Mouse (Mus musculus) megakaryocyte, adult 5-6 weeks (primary cell): ENCODE measurements around the gene Olfr272. TPM values are rescaled to one million over a fixed set of nuclear protein-coding genes. Genes with fewer than 3 reads are reported as not detected.
A peak's percentile ranks its signal among the peaks of the same experiment; 100 is the strongest.

ENCODE experiments used
- ATAC-seq: 2 replicates; pipeline ENCODE4 v1.8.0; 2016; ENCODE audit warnings: mild to moderate bottlenecking, inconsistent platforms; ENCODE audit not compliant: poor library complexity, severe bottlenecking
- total RNA-seq, 2 experiments: library from RNA; stranded (forward) in 1 of 2; stranded (reverse) in 1 of 2; fragments of 153-499, 151-499 nt in 1 of 2; fragments of 221-1000, 200-1000 nt in 1 of 2; gene quantifications; 2 replicates each; pipeline versions ENCODE4 v1.2.3 to v1.2.4; 2015 to 2017

Olfr272 gene
- total RNA-seq (2015), result not detected in 2 replicates
- total RNA-seq (2017), result not detected in 2 replicates

DNA sequence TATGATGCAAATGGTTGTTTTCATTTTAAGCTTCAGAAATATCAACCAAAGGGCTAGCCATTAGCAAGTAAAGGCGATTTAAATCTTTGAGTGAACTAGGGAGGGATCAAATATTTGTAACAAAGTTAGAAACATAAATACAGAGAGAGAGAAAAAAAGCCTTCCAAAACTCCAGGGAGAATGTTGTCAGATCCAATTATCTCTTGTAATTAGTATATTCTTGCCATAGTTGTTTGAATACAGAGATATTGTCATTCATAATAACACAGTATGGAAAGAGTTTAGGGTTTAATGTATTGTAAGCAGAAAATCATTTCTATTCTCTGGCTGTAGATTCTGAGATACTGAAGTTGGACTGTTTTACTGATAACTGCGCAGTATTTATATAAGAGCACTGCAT, at the start of gene Olfr272:
TSS of gene Olfr272 (minus strand) at position 101 of the 400 bp plus-strand sequence.
- no peak for ATAC-seq

DNA sequence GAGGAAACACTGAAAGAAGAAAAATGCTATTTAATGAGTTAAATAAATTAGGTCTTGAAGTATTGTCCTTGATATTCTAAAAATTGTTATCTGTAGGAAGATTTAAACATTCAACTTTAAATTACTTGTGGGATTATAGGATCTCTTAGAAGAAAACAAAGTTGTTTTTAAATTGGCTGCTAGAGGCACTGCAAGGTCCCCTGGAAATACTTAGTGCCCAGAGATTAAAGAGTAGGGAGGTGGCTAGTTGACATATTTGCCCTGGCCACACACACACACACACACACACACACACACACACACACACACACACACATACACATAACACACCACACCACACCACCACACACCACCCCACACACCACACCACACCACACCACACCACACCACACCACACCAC, 45.3 kb upstream of the Olfr272 start, which contains the start of gene Olfr270:
TSS of gene Olfr270 (plus strand) at position 301 of the 400 bp plus-strand sequence.
- no peak for ATAC-seq

DNA sequence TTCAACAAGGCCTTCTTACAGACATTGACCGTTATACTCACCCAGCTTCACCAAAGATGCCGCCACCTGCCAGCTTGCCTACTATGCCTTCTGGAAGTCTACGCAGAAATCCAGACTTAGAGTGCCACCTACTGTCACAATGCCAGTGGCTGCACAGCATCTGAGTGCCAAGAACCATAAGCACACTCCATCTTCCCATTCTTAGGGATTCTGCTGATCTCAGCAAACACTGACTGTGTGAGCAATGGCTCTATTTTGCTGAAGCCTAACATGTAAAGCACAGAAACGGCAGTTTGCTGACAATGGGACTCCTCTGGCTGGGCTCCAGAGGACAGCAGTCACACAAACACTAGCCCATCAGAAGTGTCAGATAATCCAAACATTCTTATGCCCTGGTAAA, 39.7 kb upstream of the Olfr272 start:
- peak; percentile 59; the same call in 1 of the 2 replicates for ATAC-seq

DNA sequence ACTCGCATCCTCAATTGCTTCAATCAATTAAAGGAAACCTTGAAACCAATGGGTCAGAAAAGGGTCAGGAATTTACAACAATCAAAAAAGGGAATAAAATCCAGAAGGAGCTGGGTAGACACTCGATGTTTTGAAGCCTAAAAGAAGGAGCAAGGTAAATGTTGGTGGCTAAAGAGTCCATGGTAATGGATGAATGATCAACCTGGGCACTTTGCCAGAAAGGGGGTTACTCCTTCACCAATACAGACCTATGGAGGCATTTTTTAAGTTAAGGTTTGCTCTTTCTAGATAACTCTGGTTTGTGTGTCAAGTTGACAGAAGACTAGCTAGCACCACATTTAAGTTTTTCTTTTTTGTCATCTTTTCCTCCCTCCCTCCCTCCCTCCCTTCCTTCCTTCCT, 30.0 kb upstream of the Olfr272 start:
- ATAC-seq, result no peak

DNA sequence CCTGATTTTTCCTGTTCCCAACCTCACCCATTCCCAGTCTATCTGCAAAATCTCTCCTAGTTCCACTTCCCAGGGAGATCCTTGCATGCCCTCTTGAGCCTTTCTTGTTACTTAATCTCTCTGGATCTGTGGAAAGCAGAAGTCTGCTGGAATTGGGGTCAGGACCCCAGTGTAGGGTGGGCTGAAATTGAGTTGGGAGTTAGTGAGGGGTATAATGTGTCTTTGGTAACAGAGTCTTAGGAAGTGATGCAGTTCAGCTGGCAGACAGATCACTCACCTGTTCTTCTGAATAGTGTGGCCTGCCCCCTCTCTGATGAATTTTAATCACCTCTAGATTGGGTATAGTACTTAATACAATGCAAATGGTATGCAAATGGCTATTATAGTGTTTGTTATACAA, 27.7 kb upstream of the Olfr272 start:
- no peak for ATAC-seq

DNA sequence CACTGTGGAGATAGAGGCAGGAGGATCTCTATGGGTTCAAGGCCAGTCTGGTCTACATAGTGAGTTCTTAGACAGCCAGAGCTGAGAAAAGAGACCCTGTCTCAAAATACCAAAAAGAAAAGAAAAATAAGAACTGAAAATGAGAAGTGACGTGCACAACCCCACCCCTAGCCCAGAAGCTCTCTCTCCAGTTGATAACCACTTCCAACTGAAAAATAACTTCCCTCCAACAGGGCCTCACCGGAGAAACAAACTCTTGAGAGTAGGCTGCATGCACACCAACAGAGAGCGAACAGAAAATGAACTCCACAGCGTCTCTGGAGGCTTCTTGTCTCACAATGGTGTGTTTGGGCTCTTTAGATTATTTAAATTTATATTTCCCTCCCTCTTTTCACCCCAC, 11.5 kb upstream of the Olfr272 start:
- peak; percentile 43; the same call in 1 of the 2 replicates for ATAC-seq

DNA sequence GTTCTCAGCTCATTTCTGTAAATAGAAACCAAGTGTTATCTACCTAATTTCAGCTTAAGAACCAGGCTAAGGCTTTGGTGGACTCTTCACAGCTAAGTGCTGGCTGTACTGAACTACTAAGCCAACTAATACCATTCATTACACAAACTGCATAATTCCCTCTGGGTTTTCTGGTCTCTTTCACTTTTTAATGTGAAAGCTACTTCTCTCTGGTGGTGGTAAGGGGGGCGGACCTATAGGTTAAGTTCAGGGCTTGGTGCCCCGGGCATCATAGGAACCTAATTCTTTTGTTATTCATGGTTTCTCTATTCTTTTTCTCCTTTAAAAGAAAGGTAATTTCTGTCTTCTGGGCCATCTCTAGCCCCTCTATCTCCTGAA, 1.7 kb downstream of the Olfr272 start:
- ATAC-seq, result peak; percentile 48

DNA sequence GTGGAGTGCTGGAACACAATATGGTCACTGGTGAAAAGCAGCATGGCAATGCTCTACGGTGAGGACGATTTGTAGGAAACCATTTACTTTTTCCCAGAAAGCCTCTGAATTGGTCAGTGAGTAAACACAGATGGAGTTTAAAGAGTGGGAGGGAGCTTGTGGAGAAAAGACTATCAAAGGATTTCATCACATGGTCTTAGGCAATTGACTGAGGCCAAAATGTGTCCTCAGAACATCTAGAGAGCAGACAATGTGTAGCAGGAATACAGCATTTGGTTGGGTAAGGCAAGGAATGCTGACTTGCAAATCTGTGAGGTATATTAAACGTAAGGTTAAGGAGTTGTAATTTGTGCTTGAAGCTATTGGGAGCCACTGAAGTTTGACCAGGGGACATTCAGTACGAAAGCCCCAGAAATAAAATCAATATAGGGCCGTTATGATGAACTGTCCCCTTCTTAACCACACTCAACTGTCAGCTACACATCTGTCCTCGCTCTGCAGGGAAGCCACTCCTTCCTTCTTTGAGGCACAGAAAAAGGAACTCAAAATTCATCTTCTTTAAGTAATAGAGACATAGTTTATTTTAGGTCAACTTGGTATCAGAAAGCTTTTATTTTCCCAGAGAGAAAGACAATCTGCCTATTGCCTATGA, 2.2 kb downstream of the Olfr272 start:
- ATAC-seq, result peak; percentile 79

DNA sequence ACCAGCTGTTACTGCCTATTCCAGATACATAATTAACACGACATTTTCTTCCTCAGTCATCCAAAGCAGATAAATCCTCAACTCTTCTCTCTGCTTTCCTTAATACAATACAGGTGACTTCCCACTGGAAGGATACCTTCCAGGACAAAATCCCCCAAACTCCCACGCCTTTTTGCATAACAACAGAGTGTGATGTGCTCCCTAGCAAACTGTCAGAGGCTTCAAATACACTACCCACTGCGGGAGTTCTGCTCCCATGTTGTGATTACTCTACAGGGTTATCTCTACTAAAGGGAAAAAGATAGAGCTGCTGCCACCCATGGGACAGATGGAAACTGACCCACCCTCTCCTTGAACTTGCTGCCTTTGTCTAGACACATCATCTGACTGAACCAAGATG, 6.6 kb downstream of the Olfr272 start:
- ATAC-seq, result no peak

DNA sequence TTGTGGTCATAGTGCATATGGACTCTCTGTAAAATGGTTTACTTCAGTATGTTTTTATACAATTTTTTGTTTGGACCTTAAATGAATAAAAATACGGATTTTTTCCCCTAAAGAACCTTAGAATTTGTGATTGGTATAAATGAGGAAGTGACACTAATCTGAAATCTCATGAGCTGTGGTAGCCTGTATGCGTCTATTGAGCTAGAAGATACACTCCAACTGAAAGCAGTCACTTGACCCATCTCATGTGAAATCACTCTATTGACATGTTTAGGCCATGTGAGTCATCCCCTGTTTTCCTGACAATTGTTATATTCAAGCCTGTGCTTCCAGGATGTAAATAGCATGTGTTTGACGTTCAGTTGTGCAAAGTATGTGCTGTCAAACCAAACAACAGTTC, 9.4 kb downstream of the Olfr272 start:
- peak; percentile 51; the same call in 1 of the 2 replicates for ATAC-seq

DNA sequence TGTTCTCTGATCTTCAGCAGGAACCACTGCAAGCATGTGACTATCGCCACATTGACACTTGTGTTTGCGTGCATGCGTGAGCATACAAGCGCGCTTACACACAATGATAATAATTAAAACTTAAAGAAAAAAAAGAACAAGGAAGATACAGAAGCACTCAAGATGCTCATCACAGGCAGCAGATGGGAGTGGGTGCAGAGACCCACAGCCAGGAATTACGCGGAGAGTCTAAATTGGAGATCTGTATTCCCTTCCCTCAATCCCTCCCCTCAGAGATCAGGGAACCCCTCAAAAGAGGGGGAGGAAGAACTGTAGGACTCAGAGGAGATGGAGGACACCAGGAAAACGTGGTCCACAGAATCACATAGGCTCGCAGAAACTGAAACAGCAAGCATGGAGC, 54.8 kb downstream of the Olfr272 start:
- no peak for ATAC-seq

Other genes starting within 250 kb of the Olfr272 start
- gene Olfr275, start 104.6 kb downstream of the Olfr272 start, total RNA-seq (2015), result not detected in 2 replicates
- not detected in 2 replicates for gene Olfr275, start 104.6 kb downstream of the Olfr272 start, total RNA-seq (2017)
- not detected in 2 replicates for gene Olfr273, start 59.9 kb downstream of the Olfr272 start, total RNA-seq (2015)
- not detected in 2 replicates for gene Olfr273, start 59.9 kb downstream of the Olfr272 start, total RNA-seq (2017)
- not detected in 2 replicates for gene Olfr270, start 45.4 kb upstream of the Olfr272 start, total RNA-seq (2015)
- gene Olfr270, start 45.4 kb upstream of the Olfr272 start, total RNA-seq (2017), result not detected in 2 replicates
- not detected in 2 replicates for gene Nipsnap3a, start 70.1 kb upstream of the Olfr272 start, total RNA-seq (2015)
- not detected in 2 replicates for gene Nipsnap3a, start 70.1 kb upstream of the Olfr272 start, total RNA-seq (2017)
- 64.5 and 75.2 TPM in 2 replicates for gene Nipsnap3b, start 92.7 kb upstream of the Olfr272 start, total RNA-seq (2015)
- gene Nipsnap3b, start 92.7 kb upstream of the Olfr272 start, total RNA-seq (2017), result 38.2 and 42.1 TPM in 2 replicates
- 1.2 and 1.8 TPM in 2 replicates for gene Abca1, start 240.7 kb upstream of the Olfr272 start, total RNA-seq (2015)
- 2.5 and 3.4 TPM in 2 replicates for gene Abca1, start 240.7 kb upstream of the Olfr272 start, total RNA-seq (2017)